Mouse (Mus musculus): ENCODE results near the gene Anxa4. TPM values are rescaled to one million over a fixed set of nuclear protein-coding genes. Genes with fewer than 3 reads are reported as not detected.

Gene Anxa4
- polyA plus RNA-seq (2014; fragmentation: Illumina TruSeq; extraction: RNeasy Lipid Tissue Mini Kit (QIAGEN cat#74804); ENCODE audit: low read depth, low replicate concordance) = 75.1 TPM

GRCm38 (mm10) chr6:86793021-86793815, at the start of gene Anxa4:
Gene Anxa4 (minus strand): TSS chr6:86793584.

GRCm38 (mm10) chr6:86733183-86733876, 60.1 kb downstream of the Anxa4 start, which contains the start of gene Gmcl1:
Gene Gmcl1 (minus strand): TSS chr6:86733383.

Other genes starting within 250 kb of the Anxa4 start
- gene Asprv1, start 165.4 kb downstream of the Anxa4 start, polyA plus RNA-seq (2014; fragmentation: Illumina TruSeq; extraction: RNeasy Lipid Tissue Mini Kit (QIAGEN cat#74804); ENCODE audit: low read depth, low replicate concordance) = 0.66 TPM
- 5.6 TPM for gene Mxd1, start 124.4 kb downstream of the Anxa4 start, polyA plus RNA-seq (2014; fragmentation: Illumina TruSeq; extraction: RNeasy Lipid Tissue Mini Kit (QIAGEN cat#74804); ENCODE audit: low read depth, low replicate concordance)
- gene Snrnp27, start 109.1 kb downstream of the Anxa4 start, polyA plus RNA-seq (2014; fragmentation: Illumina TruSeq; extraction: RNeasy Lipid Tissue Mini Kit (QIAGEN cat#74804); ENCODE audit: low read depth, low replicate concordance) = 71.0 TPM
- gene Gmcl1, start 60.2 kb downstream of the Anxa4 start, polyA plus RNA-seq (2014; fragmentation: Illumina TruSeq; extraction: RNeasy Lipid Tissue Mini Kit (QIAGEN cat#74804); ENCODE audit: low read depth, low replicate concordance) = 24.0 TPM
- 13.2 TPM for gene Aak1, start 55.9 kb upstream of the Anxa4 start, polyA plus RNA-seq (2014; fragmentation: Illumina TruSeq; extraction: RNeasy Lipid Tissue Mini Kit (QIAGEN cat#74804); ENCODE audit: low read depth, low replicate concordance)
- 44.2 TPM for gene Nfu1, start 215.7 kb upstream of the Anxa4 start, polyA plus RNA-seq (2014; fragmentation: Illumina TruSeq; extraction: RNeasy Lipid Tissue Mini Kit (QIAGEN cat#74804); ENCODE audit: low read depth, low replicate concordance)
- 34.7 TPM for gene Gfpt1, start 249.3 kb upstream of the Anxa4 start, polyA plus RNA-seq (2014; fragmentation: Illumina TruSeq; extraction: RNeasy Lipid Tissue Mini Kit (QIAGEN cat#74804); ENCODE audit: low read depth, low replicate concordance)